ENCODE assay signal across 8 mouse cellular contexts in genomic region chr10:63428243-63429022, GRCm38 (mm10). TPM values are rescaled to one million over a fixed set of nuclear protein-coding genes. Genes with fewer than 3 reads are reported as not detected.
DNase-seq lines count a peak whose midpoint lies in the region; ATAC-seq and TF ChIP-seq lines count a peak whose summit lies in the region.

No protein-coding gene starts in this region.

- TF ChIP-seq POLR2A in kidney, adult 2 months (IDR thresholded peaks at IDR 0.05; ENCODE audit: low read depth, low read length): no peak

- H3K4me1 ChIP-seq in kidney, adult 2 months (ENCODE audit: control insufficient read depth, insufficient read depth, low read length): no peaks in the 10 kb centered on the region; the same call in 1 of the 2 replicates
- H3K4me1 ChIP-seq in embryonic facial prominence, embryonic 15.5 days: peaks cover 9% of the 10 kb centered on the region; the same call in 1 of the 2 replicates
- H3K4me1 ChIP-seq in megakaryocyte, embryonic 14.5 days: peaks cover 27% of the 10 kb centered on the region

- H3K36me3 ChIP-seq in kidney, adult 2 months (ENCODE audit: control insufficient read depth, insufficient read depth, low read length): no peaks in the 10 kb centered on the region
- no peaks in the 10 kb centered on the region for H3K36me3 ChIP-seq in embryonic facial prominence, embryonic 15.5 days
- no peaks in the 10 kb centered on the region for H3K36me3 ChIP-seq in megakaryocyte, embryonic 14.5 days (replicated peaks; ENCODE audit: low read length)

- H3K9me3 ChIP-seq in embryonic facial prominence, embryonic 15.5 days (replicated peaks): no peaks in the 10 kb centered on the region
- H3K9me3 ChIP-seq in megakaryocyte, embryonic 14.5 days: no peaks in the 10 kb centered on the region

- H3K9ac ChIP-seq in embryonic facial prominence, embryonic 15.5 days: peak overlapping the region; percentile 16

- H3K27me3 ChIP-seq in kidney, adult 2 months (replicated peaks; ENCODE audit: control insufficient read depth, insufficient read depth, low read length): no peaks in the 10 kb centered on the region
- H3K27me3 ChIP-seq in embryonic facial prominence, embryonic 15.5 days: no peaks in the 10 kb centered on the region
- H3K27me3 ChIP-seq in megakaryocyte, embryonic 14.5 days (replicated peaks): no peaks in the 10 kb centered on the region

- DNase-seq in kidney, adult 2 months: peak; percentile 39
- DNase-seq in kidney, adult 18-20 months: no peak
- peak; percentile 20 for DNase-seq in adrenal gland, postnatal 25 days
- peak; percentile 22 to 31 for DNase-seq in heart, postnatal 36 days
- peak; percentile 45 to 53 for DNase-seq in left cerebral cortex, postnatal 25 days (ENCODE audit: low spot score in 2 of 2)
- DNase-seq in spleen, postnatal 36 days (ENCODE audit: low spot score in 2 of 2): peak; percentile 26 to 50

- intact Hi-C loops in heart, postnatal 36 days (cut with DNase I): loop anchor here (2.0 to 5.0 kb wide), 3 partner anchors 26 to 48 kb away; no protein-coding TSS in a partner anchor
- intact Hi-C loops in left cerebral cortex, postnatal 25 days (cut with DNase I): loop anchor here (5.0 to 10.0 kb wide), 3 partner anchors 49 to 656 kb away; no protein-coding TSS in a partner anchor

- no peak for ATAC-seq in embryonic facial prominence, embryonic 15.5 days (ENCODE audit: insufficient number of reproducible peaks, low FRiP score, low TSS enrichment, low read depth)

- 20% methylated on average over 19 of the region's 19 CpGs for WGBS in kidney, adult 2 months
- WGBS in embryonic facial prominence, embryonic 15.5 days: 24% methylated on average over 19 of the region's 19 CpGs

- no peak overlapping the region for H3K27ac ChIP-seq in kidney, adult 2 months (ENCODE audit: insufficient read depth, low read depth, low read length)
- peak overlapping the region; percentile 52 for H3K27ac ChIP-seq in embryonic facial prominence, embryonic 15.5 days (replicated peaks)

- H3K4me3 ChIP-seq in kidney, adult 2 months (ENCODE audit: insufficient read depth, low read depth, low read length): peak overlapping the region; percentile 57
- peak overlapping the region; percentile 82 for H3K4me3 ChIP-seq in embryonic facial prominence, embryonic 15.5 days (replicated peaks)
- peak overlapping the region; percentile 98 for H3K4me3 ChIP-seq in megakaryocyte, embryonic 14.5 days (replicated peaks)

- TF ChIP-seq CTCF in kidney, adult 2 months (conservative IDR thresholded peaks at IDR 0.05; ENCODE audit: insufficient read depth, insufficient read length, low read depth, low read length): no peak

- H3K4me2 ChIP-seq in embryonic facial prominence, embryonic 15.5 days (replicated peaks): peak overlapping the region; percentile 77

RNA-seq across cellular contexts. Expression of gene Ctnna3, which starts 1.5 kb away (rescaled TPM):
- 0.09 and 0.15 TPM in 2 replicates for polyA plus RNA-seq in kidney, adult 2 months (2012; rRNA removed)
- total RNA-seq in adrenal gland, postnatal 25 days (2021): 0.71 and 1.2 TPM in 2 replicates
- 0.92 and 1.4 TPM in 2 replicates for polyA plus RNA-seq in embryonic facial prominence, embryonic 15.5 days (2015; fragmentation: Nextera tagmentation; extraction: Ambion mirVana)
- 10 to 100 TPM; 52.9 to 58.5 TPM for total RNA-seq in heart, postnatal 36 days (2021)
- total RNA-seq in left cerebral cortex, postnatal 25 days (2021): 1 to 10 TPM; 2.1 to 2.2 TPM
- polyA plus RNA-seq in megakaryocyte, embryonic 14.5 days (2012; ENCODE audit: insufficient read depth, low replicate concordance): not detected in 2 replicates

RNA-seq across cellular contexts. Expression of gene Gm7075, which starts 6.8 kb away (rescaled TPM):
- polyA plus RNA-seq in kidney, adult 2 months (2012; rRNA removed): not detected in 2 replicates
- not detected in 2 replicates for total RNA-seq in adrenal gland, postnatal 25 days (2021)
- polyA plus RNA-seq in embryonic facial prominence, embryonic 15.5 days (2015; fragmentation: Nextera tagmentation; extraction: Ambion mirVana): not detected in 2 replicates
- not detected for total RNA-seq in heart, postnatal 36 days (2021)
- not detected for total RNA-seq in left cerebral cortex, postnatal 25 days (2021)
- polyA plus RNA-seq in megakaryocyte, embryonic 14.5 days (2012; ENCODE audit: insufficient read depth, low replicate concordance): not detected in 2 replicates

RNA-seq across cellular contexts. Expression of gene Dnajc12, which starts 46.2 kb away (rescaled TPM):
- polyA plus RNA-seq in kidney, adult 2 months (2012; rRNA removed): 44.3 and 70.7 TPM in 2 replicates
- 9.0 and 15.1 TPM in 2 replicates for total RNA-seq in adrenal gland, postnatal 25 days (2021)
- polyA plus RNA-seq in embryonic facial prominence, embryonic 15.5 days (2015; fragmentation: Nextera tagmentation; extraction: Ambion mirVana): 11.4 and 12.8 TPM in 2 replicates
- total RNA-seq in heart, postnatal 36 days (2021): 10 to 100 TPM in 1 of 2 experiments, 1 to 10 TPM in 1; 9.7 to 10.8 TPM
- 10 to 100 TPM; 17.9 to 20.2 TPM for total RNA-seq in left cerebral cortex, postnatal 25 days (2021)
- 1.0 TPM in 1 of 2 replicates, not detected in the other for polyA plus RNA-seq in megakaryocyte, embryonic 14.5 days (2012; ENCODE audit: insufficient read depth, low replicate concordance)

RNA-seq across cellular contexts. Expression of gene Sirt1, which starts 46.9 kb away (rescaled TPM):
- 3.3 and 4.6 TPM in 2 replicates for polyA plus RNA-seq in kidney, adult 2 months (2012; rRNA removed)
- total RNA-seq in adrenal gland, postnatal 25 days (2021): 16.2 and 17.7 TPM in 2 replicates
- 4.5 and 5.6 TPM in 2 replicates for polyA plus RNA-seq in embryonic facial prominence, embryonic 15.5 days (2015; fragmentation: Nextera tagmentation; extraction: Ambion mirVana)
- 10 to 100 TPM; 11.8 to 12.7 TPM for total RNA-seq in heart, postnatal 36 days (2021)
- 10 to 100 TPM; 12.1 to 13.3 TPM for total RNA-seq in left cerebral cortex, postnatal 25 days (2021)
- polyA plus RNA-seq in megakaryocyte, embryonic 14.5 days (2012; ENCODE audit: insufficient read depth, low replicate concordance): 1.0 TPM in 1 of 2 replicates, not detected in the other

Comparison
In these comparisons a context has a peak if more than half of its experiments do, and no peak if none do; other contexts are left out.
1. RNA of gene Ctnna3, which starts 1.5 kb away (total RNA-seq): 52.9 to 58.5 TPM in heart, postnatal 36 days; 2.1 to 2.2 TPM in left cerebral cortex, postnatal 25 days and 0.71 to 1.2 TPM in adrenal gland, postnatal 25 days; every median in the first group is over 10 times any median in the second.
2. Peak in every context shown above with its lines, with median percentiles within 50 percentile points of each other: H3K4me3 ChIP-seq.